Mouse (Mus musculus) activated CD4-positive, CD25-positive, alpha-beta regulatory T cell, adult 9 weeks (primary cell): ENCODE measurements around the gene 9530003J23Rik. TPM values are rescaled to one million over a fixed set of nuclear protein-coding genes. Genes with fewer than 3 reads are reported as not detected.

Experiments
- polyA plus RNA-seq: library from polyadenylated mRNA; unstranded; fragments of 100-300 nt; shearing (Covaris generic); gene quantifications from one replicate; pipeline ENCODE4 v1.2.1, GENCODE M21; 2017

The 9530003J23Rik gene
- not detected for polyA plus RNA-seq

GRCm38 (mm10) chr10:117238603-117239002 is at the start of gene 9530003J23Rik:
Gene 9530003J23Rik (minus strand): TSS chr10:117238703.

GRCm38 (mm10) chr10:117282049-117282448 is 43.5 kb upstream of the 9530003J23Rik start, which contains the start of gene Lyz2:
Gene Lyz2 (minus strand): TSS chr10:117282321.

GRCm38 (mm10) chr10:117224102-117224990 is 14.2 kb downstream of the 9530003J23Rik start, which contains the start of gene Yeats4:
Gene Yeats4 (minus strand): TSS chr10:117224507.

Other genes starting within 250 kb of the 9530003J23Rik start
- gene Lrrc10, start 193.4 kb downstream of the 9530003J23Rik start, polyA plus RNA-seq = not detected
- gene Cct2, start 174.9 kb downstream of the 9530003J23Rik start, polyA plus RNA-seq = 205 TPM
- gene Frs2, start 90.2 kb downstream of the 9530003J23Rik start, polyA plus RNA-seq = 26.3 TPM
- gene Yeats4, start 14.2 kb downstream of the 9530003J23Rik start, polyA plus RNA-seq = 55.1 TPM
- gene Lyz2, start 43.6 kb upstream of the 9530003J23Rik start, polyA plus RNA-seq = 15.6 TPM
- not detected for gene Lyz1, start 54.2 kb upstream of the 9530003J23Rik start, polyA plus RNA-seq
- 144 TPM for gene Cpsf6, start 141.3 kb upstream of the 9530003J23Rik start, polyA plus RNA-seq